Mouse (Mus musculus) midbrain, embryonic 11.5 days (tissue): ENCODE data around the gene Morc4. TPM values are rescaled to one million over a fixed set of nuclear protein-coding genes. Genes with fewer than 3 reads are reported as not detected.
A peak's percentile ranks its signal among the peaks of the same experiment; 100 is the strongest.

Experiments
- ATAC-seq: fragments of 200-750 bp; cut with Nextera tagmentation; 2 replicates; pipeline ENCODE4 v1.8.0; 2017; ENCODE audit warnings: moderate TSS enrichment, moderate library complexity; ENCODE audit not compliant: low FRiP score
- DNase-seq: peaks from one replicate; pipeline ENCODE4 v3.0.0; 2015; ENCODE audit warnings: low spot score; ENCODE audit errors: missing footprints
- H3K27ac ChIP-seq: fragments of 300-500 bp; sonication (generic); 2 replicates; pipeline ENCODE4 v1.5.1; 2014; ENCODE audit warnings: low read depth, low read length
- H3K27me3 ChIP-seq: fragments of 300-500 bp; sonication (generic); 2 replicates; pipeline ENCODE4 v1.6.1; 2014; ENCODE audit warnings: mild to moderate bottlenecking, low read length, moderate library complexity, mixed read lengths; ENCODE audit not compliant: control insufficient read depth, insufficient read depth
- H3K36me3 ChIP-seq: fragments of 300-500 bp; sonication (generic); 2 replicates; pipeline ENCODE4 v1.6.1; 2014; ENCODE audit warnings: mild to moderate bottlenecking, low read length, moderate library complexity, mixed read lengths; ENCODE audit not compliant: control insufficient read depth, insufficient read depth
- H3K4me1 ChIP-seq: fragments of 300-500 bp; sonication (generic); 2 replicates; pipeline ENCODE4 v1.6.1; 2014; ENCODE audit warnings: low read length; ENCODE audit not compliant: control insufficient read depth, insufficient read depth
- H3K4me2 ChIP-seq: fragments of 300-500 bp; sonication (generic); 2 replicates; pipeline ENCODE4 v1.6.1; 2014; ENCODE audit warnings: mild to moderate bottlenecking, moderate library complexity
- H3K4me3 ChIP-seq: fragments of 300-500 bp; sonication (generic); 2 replicates; pipeline ENCODE4 v1.5.1; 2014; ENCODE audit warnings: low read depth, low read length
- H3K9ac ChIP-seq: fragments of 300-500 bp; sonication (generic); 2 replicates; pipeline ENCODE4 v1.6.1; 2014; ENCODE audit warnings: low read length
- H3K9me3 ChIP-seq: fragments of 300-500 bp; sonication (generic); 2 replicates; pipeline ENCODE4 v1.6.1; 2016; ENCODE audit warnings: low read length; ENCODE audit not compliant: control insufficient read depth
- WGBS: fragments of 180-500 bp; shearing (Covaris S2); extraction: QIAGEN DNeasy Blood & Tissue Kit; methylation state at CpG from one replicate; pipeline ENCODE4 v1.1.7; 2014; 5-methylcytosine and 5-hydroxymethylcytosine counted together
- polyA plus RNA-seq: library from polyadenylated mRNA; unstranded; fragments of >200 nt; fragmentation: Nextera tagmentation; extraction: Ambion mirVana; gene quantifications from 2 replicates; pipeline ENCODE4 v1.2.1, GENCODE M21; 2014

Morc4 gene
- polyA plus RNA-seq, 1 experiment from 2014 or later, result 8.1 TPM

DNA sequence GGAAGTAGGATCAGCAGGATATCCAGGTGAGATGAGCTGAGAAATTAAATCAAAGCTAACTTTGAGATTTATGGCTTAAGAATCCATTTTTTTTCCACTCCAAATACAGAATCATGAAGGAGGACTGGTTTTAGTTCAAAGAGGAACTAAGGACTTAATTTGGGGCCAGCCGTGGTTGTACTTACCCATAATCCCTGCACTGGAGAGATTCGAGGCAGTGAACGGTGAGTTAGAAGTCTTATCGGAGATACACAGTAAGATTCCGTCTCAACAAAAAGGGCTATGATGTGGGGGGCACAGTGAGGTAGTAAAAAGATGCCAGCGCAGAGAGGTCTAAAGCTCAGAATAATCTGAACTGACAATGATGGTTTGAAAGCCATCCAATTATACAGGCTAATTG, 75.4 kb downstream of the Morc4 start:
- no peaks in the 10 kb centered on the region for H3K9me3 ChIP-seq
- peaks cover 2% of the 10 kb centered on the region; the same call in 1 of the 2 replicates for H3K27me3 ChIP-seq
- WGBS, result 77% methylated on average over 6 of the region's 6 CpGs

DNA sequence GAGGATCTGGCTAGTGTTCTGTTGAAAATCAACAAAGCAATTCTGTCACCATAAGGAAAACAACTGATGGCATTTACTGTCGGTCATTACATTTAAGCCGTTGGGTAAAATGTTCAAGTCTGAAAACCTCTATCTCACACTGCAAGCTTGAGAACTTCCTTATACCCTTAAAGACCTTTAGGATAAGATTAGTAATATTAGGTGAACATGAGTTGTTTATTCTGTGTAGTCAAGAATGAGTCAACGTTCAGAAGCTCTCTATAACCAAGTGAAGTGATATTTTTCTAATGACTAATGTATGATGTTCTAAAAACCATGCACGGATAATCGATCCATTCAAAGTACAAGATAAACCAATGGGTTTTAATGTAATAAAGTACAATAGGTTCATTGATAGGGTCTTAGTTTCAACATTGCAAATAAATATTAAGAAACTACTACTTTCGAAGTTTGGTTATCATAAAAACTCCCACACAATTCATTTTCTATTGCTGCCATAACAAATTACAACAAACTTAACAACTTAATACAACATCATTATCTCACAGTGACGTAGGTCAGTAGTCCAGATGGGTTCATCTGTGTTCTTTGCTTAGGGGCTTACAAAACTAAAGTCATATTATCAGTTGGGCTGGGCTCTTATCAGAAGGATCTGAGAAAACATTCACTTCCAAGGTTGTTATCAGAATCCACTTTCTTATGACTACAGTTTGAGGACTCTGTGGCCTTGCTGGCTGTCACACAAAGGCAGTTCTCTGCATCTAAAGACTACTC, 77.2 kb downstream of the Morc4 start:
- Histone ChIP-seq H3K4me3 (no peak overlapping the region), H3K4me1 (no peaks in the 10 kb centered on the region), H3K27ac (no peak overlapping the region), H3K4me2 (no peak overlapping the region), H3K9ac (no peak overlapping the region), H3K9me3 (no peaks in the 10 kb centered on the region), H3K27me3 (peaks cover 8% of the 10 kb centered on the region), H3K36me3 (no peaks in the 10 kb centered on the region)
- 92% methylated on average over 7 of the region's 7 CpGs for WGBS
- no peak for ATAC-seq
- no peak for DNase-seq

More for the DNA sequence above, 75.4 kb downstream of the Morc4 start:
- H3K4me3 ChIP-seq, result no peak overlapping the region
- no peak overlapping the region for H3K9ac ChIP-seq
- no peaks in the 10 kb centered on the region for H3K36me3 ChIP-seq
- DNase-seq (no peak), ATAC-seq (no peak)
- no peak overlapping the region for H3K27ac ChIP-seq
- no peak overlapping the region for H3K4me2 ChIP-seq
- H3K4me1 ChIP-seq, result no peaks in the 10 kb centered on the region

DNA sequence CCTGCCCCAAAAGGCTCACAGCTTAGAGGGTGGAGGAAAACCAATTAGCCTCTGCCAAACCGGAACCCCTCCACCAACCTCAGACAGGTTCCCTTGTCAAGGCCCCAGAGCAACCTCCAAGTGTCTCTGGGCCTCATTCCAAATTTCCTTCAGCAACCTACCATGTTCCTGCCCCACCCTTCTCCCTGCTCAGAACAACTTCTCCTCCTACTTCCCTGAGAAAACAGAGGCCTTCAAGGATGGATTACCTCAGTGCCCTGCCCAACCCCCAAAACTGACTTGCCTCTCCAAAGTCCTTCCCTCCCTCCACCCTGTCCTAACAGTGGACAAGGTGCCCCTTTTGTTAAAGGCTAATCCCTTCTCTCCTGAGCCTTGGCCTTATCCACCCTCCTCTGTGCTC, 85.7 kb downstream of the Morc4 start:
- Histone ChIP-seq H3K27me3 (peaks cover 15% of the 10 kb centered on the region), H3K27ac (no peak overlapping the region), H3K36me3 (no peaks in the 10 kb centered on the region), H3K9me3 (no peaks in the 10 kb centered on the region), H3K4me2 (no peak overlapping the region), H3K9ac (no peak overlapping the region), H3K4me3 (no peak overlapping the region), H3K4me1 (peaks cover 13% of the 10 kb centered on the region)
- no peak for ATAC-seq
- WGBS, result 45% methylated on average over 1 of the region's 1 CpGs
- DNase-seq, result no peak

DNA sequence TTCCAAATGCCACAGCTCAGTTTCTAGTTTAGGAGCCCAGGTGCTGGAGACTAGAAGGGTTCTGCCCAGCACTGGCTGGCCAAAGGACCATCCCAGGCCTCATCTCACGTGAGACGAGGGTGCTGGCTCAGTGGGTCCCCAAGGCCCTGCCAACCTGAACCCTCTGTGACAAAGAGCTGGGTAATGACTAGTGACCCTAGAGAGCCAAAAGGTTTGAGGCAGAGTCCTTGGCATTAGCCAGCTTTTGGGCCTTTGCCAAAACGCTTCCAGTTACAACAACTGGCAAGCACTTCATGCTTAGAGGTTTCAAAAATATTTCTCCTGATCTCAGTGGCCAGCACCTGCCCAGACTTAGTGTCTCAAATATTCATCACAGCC, 88.4 kb downstream of the Morc4 start:
- WGBS, result 21% methylated on average over 3 of the region's 3 CpGs
- Histone ChIP-seq H3K27ac (no peak overlapping the region), H3K4me2 (no peak overlapping the region), H3K27me3 (peaks cover 8% of the 10 kb centered on the region), H3K36me3 (no peaks in the 10 kb centered on the region), H3K9me3 (no peaks in the 10 kb centered on the region), H3K4me3 (no peak overlapping the region), H3K9ac (no peak overlapping the region), H3K4me1 (peaks cover 13% of the 10 kb centered on the region)
- no peak for DNase-seq
- peak; percentile 51 for ATAC-seq

DNA sequence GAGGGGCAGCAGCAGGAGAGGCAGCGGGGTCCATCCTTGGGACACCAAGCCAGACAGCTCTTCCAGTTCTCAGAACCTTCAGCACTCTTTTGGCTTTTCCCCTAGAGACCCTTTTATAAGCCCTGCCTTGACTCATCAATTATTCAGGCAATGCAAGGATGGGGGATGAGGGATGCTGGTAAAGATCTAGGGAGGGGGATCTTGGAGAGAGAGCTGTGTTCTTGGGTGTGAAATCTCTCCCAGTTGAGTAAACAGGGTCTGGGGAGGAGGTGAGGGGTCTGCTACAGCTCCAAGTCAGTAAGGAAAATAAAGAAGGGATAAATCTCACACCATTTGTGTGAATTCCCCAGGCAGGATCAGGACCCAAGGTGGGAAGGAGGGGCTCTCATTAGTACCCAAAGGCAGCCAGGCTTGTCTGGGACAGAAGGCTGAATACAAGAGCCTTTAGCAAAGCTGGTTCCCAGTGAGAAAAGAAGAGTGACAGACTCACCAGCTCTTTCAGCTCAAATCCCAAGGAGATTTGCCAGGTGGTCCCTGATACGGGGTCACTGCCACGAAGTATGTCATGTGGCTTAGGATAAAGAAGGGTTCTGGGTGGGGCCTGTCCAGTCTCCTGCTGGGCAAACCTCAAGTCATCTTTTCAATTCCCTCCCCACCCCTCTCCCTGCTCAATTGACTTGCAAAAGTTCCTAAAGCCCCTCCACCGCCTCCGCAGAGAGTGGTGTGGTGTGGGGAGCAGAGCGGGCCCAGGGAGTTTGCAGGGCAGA, 89.0 kb downstream of the Morc4 start, which contains the start of gene Ripply1:
Gene Ripply1 (minus strand): TSS at position 76 of the 767 bp plus-strand sequence.
- no peaks in the 10 kb centered on the region for H3K36me3 ChIP-seq
- no peak within 1 kb of the TSS for H3K9ac ChIP-seq
- peak; percentile 85 for DNase-seq
- WGBS, result 10% methylated on average over 6 of the region's 6 CpGs
- H3K4me2 ChIP-seq, result no peak within 1 kb of the TSS
- H3K9me3 ChIP-seq, result no peaks in the 10 kb centered on the region
- H3K4me3 ChIP-seq, result no peak within 1 kb of the TSS
- no peak within 1 kb of the TSS; the same call in 1 of the 2 replicates for H3K27ac ChIP-seq
- peaks cover 8% of the 10 kb centered on the region for H3K27me3 ChIP-seq
- ATAC-seq, result peak; percentile 88
- H3K4me1 ChIP-seq, result peaks cover 13% of the 10 kb centered on the region

DNA sequence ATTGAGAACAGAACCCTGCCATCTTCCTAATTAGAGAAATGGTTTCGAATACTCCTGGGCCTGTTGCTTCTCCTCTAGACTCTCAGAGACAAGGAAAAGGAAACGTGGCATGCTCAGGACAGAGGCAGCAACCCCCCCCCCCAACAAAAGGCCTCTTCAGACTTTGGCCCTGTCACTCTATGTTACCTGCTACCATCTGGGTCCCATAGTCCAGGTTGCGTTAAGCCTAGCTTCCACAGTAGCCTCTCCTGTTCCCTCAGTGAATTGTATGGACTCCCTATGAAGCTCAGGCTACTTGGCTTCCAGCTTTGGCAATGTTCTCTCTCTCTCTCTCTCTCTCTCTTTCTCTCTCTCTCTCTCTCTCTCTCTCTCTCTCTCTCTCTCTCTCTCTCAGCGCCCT, 89.9 kb downstream of the Morc4 start:
- Histone ChIP-seq H3K36me3 (no peaks in the 10 kb centered on the region), H3K4me1 (peaks cover 13% of the 10 kb centered on the region), H3K9me3 (no peaks in the 10 kb centered on the region), H3K9ac (no peak overlapping the region), H3K27ac (no peak overlapping the region), H3K4me2 (no peak overlapping the region), H3K4me3 (no peak overlapping the region), H3K27me3 (peaks cover 8% of the 10 kb centered on the region)
- ATAC-seq (no peak), DNase-seq (no peak)
- 79% methylated on average over 4 of the region's 4 CpGs for WGBS

DNA sequence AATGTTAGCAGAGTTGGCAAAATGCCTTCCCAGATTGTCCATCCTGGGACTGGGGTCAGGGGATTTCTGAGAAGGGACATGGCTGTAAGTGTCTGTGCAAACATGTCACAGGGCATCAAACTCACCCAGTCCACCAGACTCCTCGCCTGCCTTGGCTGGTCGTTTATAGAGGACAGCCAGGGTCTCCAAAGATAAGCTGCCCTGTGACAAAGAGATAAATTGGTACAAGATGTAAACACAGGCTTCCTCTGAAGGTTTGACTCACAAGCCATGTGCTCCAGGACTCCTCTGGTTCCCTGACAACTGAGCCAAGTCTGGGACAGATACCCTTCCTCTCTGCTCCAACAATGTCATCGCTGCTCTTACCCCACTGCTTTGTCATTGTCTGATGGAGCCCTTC, 90.5 kb downstream of the Morc4 start:
- ATAC-seq, result no peak
- Histone ChIP-seq H3K36me3 (no peaks in the 10 kb centered on the region), H3K27me3 (peaks cover 8% of the 10 kb centered on the region), H3K9me3 (no peaks in the 10 kb centered on the region), H3K4me2 (no peak overlapping the region), H3K4me1 (peaks cover 13% of the 10 kb centered on the region), H3K4me3 (no peak overlapping the region), H3K9ac (no peak overlapping the region), H3K27ac (no peak overlapping the region)
- DNase-seq, result no peak
- 54% methylated on average over 3 of the region's 3 CpGs for WGBS

DNA sequence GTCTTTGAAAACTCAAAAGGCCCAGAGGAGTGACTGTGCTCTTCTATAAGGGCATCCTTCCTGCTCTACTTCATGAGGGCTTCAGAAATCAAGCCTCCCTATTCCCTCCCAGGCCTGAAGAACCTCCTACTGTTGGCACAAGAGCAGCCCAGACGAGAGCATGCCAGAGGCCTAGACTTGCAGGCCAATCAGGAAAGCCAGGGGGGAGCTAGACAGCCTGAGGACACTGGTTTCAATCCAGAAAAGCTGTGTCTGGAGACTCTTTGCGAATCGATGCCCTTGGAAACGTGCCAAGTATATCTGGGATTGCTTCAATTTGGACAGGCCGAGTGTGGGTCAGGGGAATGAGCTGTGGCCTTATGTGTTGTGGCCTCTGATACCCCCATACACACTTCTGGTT, 92.1 kb downstream of the Morc4 start:
- H3K4me1 ChIP-seq, result peaks cover 13% of the 10 kb centered on the region
- DNase-seq (no peak), ATAC-seq (no peak)
- no peaks in the 10 kb centered on the region for H3K36me3 ChIP-seq
- peaks cover 7% of the 10 kb centered on the region for H3K27me3 ChIP-seq
- 82% methylated on average over 5 of the region's 5 CpGs for WGBS
- H3K4me2 ChIP-seq, result no peak overlapping the region
- no peak overlapping the region for H3K9ac ChIP-seq
- H3K27ac ChIP-seq, result no peak overlapping the region
- no peaks in the 10 kb centered on the region for H3K9me3 ChIP-seq
- H3K4me3 ChIP-seq, result no peak overlapping the region

DNA sequence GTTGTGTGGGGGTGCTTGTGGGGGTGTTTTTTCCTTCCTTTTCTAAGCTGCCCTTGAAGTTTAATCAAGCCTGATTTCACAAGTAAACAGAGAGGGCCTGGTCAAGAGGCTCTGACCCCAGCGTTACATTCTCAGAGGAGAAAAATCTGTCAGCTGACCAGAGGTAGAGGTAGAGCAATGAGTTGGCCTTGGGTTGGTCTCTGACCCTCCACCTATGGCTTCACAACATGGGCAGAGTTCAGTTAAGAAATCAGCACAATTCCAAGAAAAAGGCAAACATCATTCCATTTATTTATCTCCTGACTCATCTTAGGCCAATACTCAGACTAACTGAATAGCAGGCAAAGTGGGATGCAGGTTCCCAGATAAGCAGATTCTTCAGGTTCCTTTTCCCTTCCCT, 92.6 kb downstream of the Morc4 start:
- Histone ChIP-seq H3K4me1 (peaks cover 13% of the 10 kb centered on the region), H3K9ac (no peak overlapping the region), H3K27me3 (peaks cover 7% of the 10 kb centered on the region), H3K4me3 (no peak overlapping the region), H3K4me2 (no peak overlapping the region), H3K36me3 (no peaks in the 10 kb centered on the region), H3K27ac (no peak overlapping the region), H3K9me3 (no peaks in the 10 kb centered on the region)
- ATAC-seq, result no peak
- no peak for DNase-seq
- WGBS, result 75% methylated on average over 1 of the region's 1 CpGs
